Mouse (Mus musculus): Measurements from ENCODE around the gene Gm11562. TPM values are rescaled to one million over a fixed set of nuclear protein-coding genes. Genes with fewer than 3 reads are reported as not detected.

Gene Gm11562
- total RNA-seq, 2 experiments from 2014 or later: not detected

- intact Hi-C loops (cut with DNase I): no loop called here
- Histone ChIP-seq H3K27ac (no peak overlapping the region), H3K4me3 (no peak overlapping the region)
- no peak for TF ChIP-seq CTCF (IDR thresholded peaks at IDR 0.05)
- DNase-seq (ENCODE audit: extremely low spot score in 1 of 2, low spot score in 2 of 2): no peak
These were observed 38.7 kb downstream of the Gm11562 start for GRCm38 (mm10) chr11:99581564-99581963.

DNA sequence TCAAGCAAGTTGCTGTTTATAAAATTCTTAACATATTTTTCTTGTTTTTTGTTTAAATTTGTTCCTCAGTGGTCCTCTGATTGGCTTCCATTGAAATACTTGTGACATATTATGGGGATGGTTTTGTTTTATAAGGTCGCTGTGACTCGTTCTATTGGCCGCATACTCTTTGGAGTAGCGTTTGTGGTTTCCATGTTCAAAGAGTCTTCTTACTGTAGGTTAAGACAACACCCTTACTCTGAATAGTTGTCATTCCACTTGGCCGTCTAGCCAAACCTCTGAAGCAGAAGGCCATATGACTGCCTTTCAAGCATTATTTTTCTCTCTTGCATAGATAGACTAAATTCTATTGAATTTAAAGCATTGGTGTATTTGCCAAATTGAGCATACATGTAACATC lies 39.2 kb downstream of the Gm11562 start:
- DNase-seq (ENCODE audit: extremely low spot score in 1 of 2, low spot score in 2 of 2): no peak
- Histone ChIP-seq H3K27ac (no peak overlapping the region), H3K4me3 (no peak overlapping the region)
- intact Hi-C loops (cut with DNase I): no loop called here
- TF ChIP-seq CTCF (IDR thresholded peaks at IDR 0.05): no peak

GRCm38 (mm10) chr11:99580636-99581035 lies 39.6 kb downstream of the Gm11562 start, which contains the start of gene Krtap1-5:
Gene Krtap1-5 (minus strand): TSS chr11:99581016.
- Histone ChIP-seq H3K4me3 (no peak within 1 kb of the TSS), H3K27ac (no peak within 1 kb of the TSS)
- DNase-seq (ENCODE audit: extremely low spot score in 1 of 2, low spot score in 2 of 2): no peak
- intact Hi-C loops (cut with DNase I): no loop called here
- no peak for TF ChIP-seq CTCF (IDR thresholded peaks at IDR 0.05)

- intact Hi-C loops (cut with DNase I): loop anchor here (10.0 kb wide), 1 partner anchor 431 kb away; no protein-coding TSS in a partner anchor
- no peak overlapping the region for H3K27ac ChIP-seq
- H3K4me3 ChIP-seq: no peak overlapping the region
- peak; percentile 89 for TF ChIP-seq CTCF (IDR thresholded peaks at IDR 0.05)
- peak; percentile 57 to 66 for DNase-seq (ENCODE audit: extremely low spot score in 1 of 2, low spot score in 2 of 2)
These were observed 46.1 kb downstream of the Gm11562 start for GRCm38 (mm10) chr11:99574106-99574505.

- DNase-seq (ENCODE audit: extremely low spot score in 1 of 2, low spot score in 2 of 2): no peak
- no peak for TF ChIP-seq CTCF (IDR thresholded peaks at IDR 0.05)
- no peak overlapping the region for H3K4me3 ChIP-seq
- no peak overlapping the region for H3K27ac ChIP-seq
- intact Hi-C loops (cut with DNase I): loop anchor here (1.0 to 10.0 kb wide), 2 partner anchors 107 to 432 kb away; no protein-coding TSS in a partner anchor
These were observed 47.1 kb downstream of the Gm11562 start for GRCm38 (mm10) chr11:99573164-99573563.

Other genes with a start within 250 kb of the Gm11562 start
- gene Krt28, start 245.5 kb downstream of the Gm11562 start, total RNA-seq (2021): not detected
- gene Krt10, start 231.1 kb downstream of the Gm11562 start, total RNA-seq (2021): 10 to 100 TPM in 1 of 2 experiments, 1 to 10 TPM in 1; 9.6 to 10.1 TPM
- 10 to 100 TPM in 1 of 2 experiments, 1 to 10 TPM in 1; 8.7 to 11.6 TPM for gene Krt12, start 198.2 kb downstream of the Gm11562 start, total RNA-seq (2021)
- gene Krt20, start 182.3 kb downstream of the Gm11562 start, total RNA-seq (2021): not detected
- not detected for gene Krt23, start 127.3 kb downstream of the Gm11562 start, total RNA-seq (2021)
- gene Krt39, start 99.1 kb downstream of the Gm11562 start, total RNA-seq (2021): not detected
- not detected for gene Krt40, start 77.3 kb downstream of the Gm11562 start, total RNA-seq (2021)
- gene Krtap3-3, start 69.6 kb downstream of the Gm11562 start, total RNA-seq (2021): not detected
- not detected for gene Krtap3-2, start 63.6 kb downstream of the Gm11562 start, total RNA-seq (2021)
- gene Gm11939, start 61.0 kb downstream of the Gm11562 start, total RNA-seq (2021): not detected
- not detected for gene Krtap3-1, start 53.8 kb downstream of the Gm11562 start, total RNA-seq (2021)
- not detected for gene Krtap1-5, start 39.4 kb downstream of the Gm11562 start, total RNA-seq (2021)
- not detected for gene Krtap1-4, start 36.8 kb downstream of the Gm11562 start, total RNA-seq (2021)
- not detected for gene Krtap1-3, start 29.1 kb downstream of the Gm11562 start, total RNA-seq (2021)
- not detected for gene Krtap9-3, start 22.3 kb downstream of the Gm11562 start, total RNA-seq (2021)
- gene Gm11938, start 17.1 kb downstream of the Gm11562 start, total RNA-seq (2021): not detected
- not detected for gene Gm11937, start 10.2 kb downstream of the Gm11562 start, total RNA-seq (2021)
- not detected for gene Krtap2-4, start 5.6 kb downstream of the Gm11562 start, total RNA-seq (2021)
- not detected for gene Krtap4-1, start 7.8 kb upstream of the Gm11562 start, total RNA-seq (2021)
- gene Krtap4-2, start 14.6 kb upstream of the Gm11562 start, total RNA-seq (2021): not detected
- not detected for gene Krtap4-7, start 23.7 kb upstream of the Gm11562 start, total RNA-seq (2021)
- gene Gm11555, start 29.8 kb upstream of the Gm11562 start, total RNA-seq (2021): not detected
- gene Gm11563, start 38.5 kb upstream of the Gm11562 start, total RNA-seq (2021): not detected
- gene Krtap4-6, start 45.5 kb upstream of the Gm11562 start, total RNA-seq (2021): not detected
- gene Gm14190, start 70.3 kb upstream of the Gm11562 start, total RNA-seq (2021): not detected
- gene Gm14180, start 113.9 kb upstream of the Gm11562 start, total RNA-seq (2021): not detected
- not detected for gene Gm11595, start 152.5 kb upstream of the Gm11562 start, total RNA-seq (2021)
- not detected for gene Krtap4-8, start 160.3 kb upstream of the Gm11562 start, total RNA-seq (2021)
- not detected for gene Krtap4-9, start 164.8 kb upstream of the Gm11562 start, total RNA-seq (2021)
- gene Gm11596, start 173.0 kb upstream of the Gm11562 start, total RNA-seq (2021): not detected
- not detected for gene Gm11569, start 178.5 kb upstream of the Gm11562 start, total RNA-seq (2021)
- gene Gm11554, start 184.0 kb upstream of the Gm11562 start, total RNA-seq (2021): not detected
- not detected for gene Krtap4-13, start 189.5 kb upstream of the Gm11562 start, total RNA-seq (2021)
- gene Gm11564, start 195.2 kb upstream of the Gm11562 start, total RNA-seq (2021): not detected
- not detected for gene 2300003K06Rik, start 217.6 kb upstream of the Gm11562 start, total RNA-seq (2021)
- gene Krtap4-16, start 231.2 kb upstream of the Gm11562 start, total RNA-seq (2021): not detected
- not detected for gene Gm11568, start 237.5 kb upstream of the Gm11562 start, total RNA-seq (2021)
- gene Gm11559, start 244.0 kb upstream of the Gm11562 start, total RNA-seq (2021): not detected